Mouse (Mus musculus) forebrain, embryonic 15.5 days (tissue): ENCODE data around the gene Sfrp2. TPM values are rescaled to one million over a fixed set of nuclear protein-coding genes. Genes with fewer than 3 reads are reported as not detected.

Source experiments
- ATAC-seq: fragments of 200-750 bp; cut with Nextera tagmentation; replicated peaks from 2 replicates; pipeline ENCODE4 v1.8.0; 2017; ENCODE audit warnings: mild to moderate bottlenecking, moderate TSS enrichment, moderate library complexity
- H3K27ac ChIP-seq: fragments of 300-500 bp; sonication (generic); replicated peaks from 2 replicates; pipeline ENCODE4 v1.5.1; 2015; ENCODE audit warnings: mild to moderate bottlenecking, inconsistent platforms
- H3K27me3 ChIP-seq: fragments of 300-500 bp; sonication (generic); 2 replicates; pipeline ENCODE4 v1.6.1; 2015; ENCODE audit warnings: inconsistent platforms
- H3K36me3 ChIP-seq: fragments of 300-500 bp; sonication (generic); 2 replicates; pipeline ENCODE4 v1.6.1; 2015; ENCODE audit warnings: mild to moderate bottlenecking, inconsistent platforms
- H3K4me1 ChIP-seq: fragments of 300-500 bp; sonication (generic); 2 replicates; pipeline ENCODE4 v1.6.1; 2015; ENCODE audit warnings: inconsistent platforms
- H3K4me2 ChIP-seq: fragments of 300-500 bp; sonication (generic); replicated peaks from 2 replicates; pipeline ENCODE4 v1.6.1; 2015; ENCODE audit warnings: mild to moderate bottlenecking, inconsistent platforms
- H3K4me3 ChIP-seq: fragments of 300-500 bp; sonication (generic); 2 replicates; pipeline ENCODE4 v1.5.1; 2015; ENCODE audit warnings: mild to moderate bottlenecking, inconsistent platforms
- H3K9ac ChIP-seq: fragments of 300-500 bp; sonication (generic); replicated peaks from 2 replicates; pipeline ENCODE4 v1.6.1; 2015; ENCODE audit warnings: mild to moderate bottlenecking, inconsistent platforms
- H3K9me3 ChIP-seq: fragments of 300-500 bp; sonication (generic); 2 replicates; pipeline ENCODE4 v1.6.1; 2016; ENCODE audit warnings: inconsistent platforms
- WGBS: fragments of 180-500 bp; shearing (Covaris S2); methylation state at CpG from one replicate; pipeline ENCODE4 v1.1.7; 2015; ENCODE audit warnings: mixed read lengths; 5-methylcytosine and 5-hydroxymethylcytosine counted together
- polyA plus RNA-seq: library from polyadenylated mRNA; unstranded; fragments of >200 nt; fragmentation: Nextera tagmentation; extraction: Ambion mirVana; gene quantifications from 2 replicates; pipeline ENCODE4 v1.2.1, GENCODE M21; 2015

Gene Sfrp2
- polyA plus RNA-seq, result 39.4 and 40.1 TPM in 2 replicates

DNA sequence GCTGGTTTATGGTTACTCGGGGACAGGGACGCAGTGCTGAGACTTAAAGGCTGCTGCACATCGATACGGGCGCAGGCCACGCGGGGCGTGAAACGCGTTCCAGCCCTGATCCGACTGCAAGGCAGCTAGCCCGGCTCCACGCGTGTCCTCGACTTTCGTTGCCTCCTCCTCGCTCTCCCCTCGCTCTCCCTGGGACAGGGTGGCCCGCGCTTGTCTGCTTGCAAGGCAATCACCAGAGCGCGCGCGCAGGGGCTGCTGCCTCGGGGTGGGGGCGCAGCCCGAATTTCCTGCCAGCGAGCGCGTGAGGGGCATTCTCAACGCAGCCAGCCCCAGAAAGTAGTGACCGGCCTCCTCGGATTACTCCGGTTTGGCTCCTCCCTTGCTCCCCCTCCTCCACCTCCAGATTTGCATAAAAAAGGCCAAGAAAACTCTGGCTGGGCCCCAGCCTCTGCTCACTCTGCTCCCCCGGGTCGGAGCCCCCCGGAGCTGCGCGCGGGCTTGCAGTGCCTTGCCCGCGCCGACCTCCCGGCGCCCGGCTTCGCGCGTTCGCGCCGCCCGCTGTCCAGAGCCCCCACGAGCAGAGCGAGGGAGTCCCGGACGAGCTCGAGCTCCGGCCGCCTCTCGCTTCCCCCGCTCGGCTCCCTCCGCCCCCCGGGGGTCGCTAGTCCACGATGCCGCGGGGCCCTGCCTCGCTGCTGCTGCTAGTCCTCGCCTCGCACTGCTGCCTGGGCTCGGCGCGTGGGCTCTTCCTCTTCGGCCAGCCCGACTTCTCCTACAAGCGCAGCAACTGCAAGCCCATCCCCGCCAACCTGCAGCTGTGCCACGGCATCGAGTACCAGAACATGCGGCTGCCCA, at the start of gene Sfrp2:
TSS of gene Sfrp2 (plus strand) at position 451 of the 855 bp plus-strand sequence.
- Histone ChIP-seq H3K9ac (peak within 1 kb of the TSS; percentile 59), H3K4me3 (peak within 1 kb of the TSS; percentile 57), H3K4me1 (peaks cover 34% of the 10 kb centered on the region), H3K27ac (0 out of 2 replicates have a peak within 1 kb of the TSS, but pooled peaks have one; percentile 1), H3K36me3 (no peaks in the 10 kb centered on the region), H3K4me2 (peak within 1 kb of the TSS; percentile 86), H3K27me3 (no peaks in the 10 kb centered on the region), H3K9me3 (no peaks in the 10 kb centered on the region)
- WGBS, result under 1% methylated on average over 82 of the region's 82 CpGs
- ATAC-seq, result peak; percentile 70

- ATAC-seq, result no peak
- no peak overlapping the region for H3K27ac ChIP-seq
- H3K36me3 ChIP-seq, result no peaks in the 10 kb centered on the region
- 68% methylated on average over 7 of the region's 7 CpGs for WGBS
- H3K27me3 ChIP-seq, result no peaks in the 10 kb centered on the region
- H3K4me2 ChIP-seq, result no peak overlapping the region
- H3K9ac ChIP-seq, result no peak overlapping the region
- no peaks in the 10 kb centered on the region for H3K4me1 ChIP-seq
- H3K9me3 ChIP-seq, result no peaks in the 10 kb centered on the region
- no peak overlapping the region for H3K4me3 ChIP-seq
These were observed 48.4 kb upstream of the Sfrp2 start for GRCm38 (mm10) chr3:83717643-83718231.

- Histone ChIP-seq H3K4me3 (no peak overlapping the region), H3K9me3 (no peaks in the 10 kb centered on the region), H3K9ac (no peak overlapping the region), H3K4me1 (no peaks in the 10 kb centered on the region), H3K36me3 (no peaks in the 10 kb centered on the region), H3K4me2 (no peak overlapping the region), H3K27me3 (no peaks in the 10 kb centered on the region), H3K27ac (no peak overlapping the region)
- no peak for ATAC-seq
- 68% methylated on average over 4 of the region's 4 CpGs for WGBS
These were observed 47.5 kb upstream of the Sfrp2 start for GRCm38 (mm10) chr3:83718662-83719061.

- ATAC-seq, result no peak
- Histone ChIP-seq H3K9ac (no peak overlapping the region), H3K27me3 (no peaks in the 10 kb centered on the region), H3K4me2 (no peak overlapping the region), H3K36me3 (no peaks in the 10 kb centered on the region), H3K27ac (no peak overlapping the region), H3K9me3 (no peaks in the 10 kb centered on the region), H3K4me3 (no peak overlapping the region), H3K4me1 (no peaks in the 10 kb centered on the region)
- 88% methylated on average over 3 of the region's 3 CpGs for WGBS
These were observed 37.9 kb upstream of the Sfrp2 start for GRCm38 (mm10) chr3:83728223-83728622.

- no peak overlapping the region for H3K4me3 ChIP-seq
- WGBS, result 90% methylated on average over 9 of the region's 9 CpGs
- no peak for ATAC-seq
- no peaks in the 10 kb centered on the region for H3K27me3 ChIP-seq
- no peak overlapping the region for H3K27ac ChIP-seq
- no peaks in the 10 kb centered on the region for H3K9me3 ChIP-seq
- H3K36me3 ChIP-seq, result no peaks in the 10 kb centered on the region
- H3K9ac ChIP-seq, result no peak overlapping the region
- H3K4me1 ChIP-seq, result no peaks in the 10 kb centered on the region
- H3K4me2 ChIP-seq, result no peak overlapping the region
These were observed 37.3 kb upstream of the Sfrp2 start for GRCm38 (mm10) chr3:83728675-83729390.

GRCm38 (mm10) chr3:83733985-83734384, 32.1 kb upstream of the Sfrp2 start:
- Histone ChIP-seq H3K27me3 (no peaks in the 10 kb centered on the region), H3K36me3 (no peaks in the 10 kb centered on the region), H3K4me2 (no peak overlapping the region), H3K4me1 (no peaks in the 10 kb centered on the region), H3K4me3 (no peak overlapping the region), H3K9ac (no peak overlapping the region), H3K9me3 (no peaks in the 10 kb centered on the region), H3K27ac (no peak overlapping the region)
- WGBS, result 85% methylated on average over 8 of the region's 8 CpGs
- ATAC-seq, result no peak

GRCm38 (mm10) chr3:83736980-83737379, 29.1 kb upstream of the Sfrp2 start:
- no peak for ATAC-seq
- H3K9me3 ChIP-seq, result no peaks in the 10 kb centered on the region
- no peaks in the 10 kb centered on the region for H3K27me3 ChIP-seq
- H3K4me1 ChIP-seq, result no peaks in the 10 kb centered on the region
- no peak overlapping the region for H3K4me3 ChIP-seq
- 94% methylated on average over 4 of the region's 4 CpGs for WGBS
- no peak overlapping the region for H3K9ac ChIP-seq
- no peaks in the 10 kb centered on the region for H3K36me3 ChIP-seq
- no peak overlapping the region for H3K27ac ChIP-seq
- H3K4me2 ChIP-seq, result no peak overlapping the region

GRCm38 (mm10) chr3:83740246-83740645, 25.9 kb upstream of the Sfrp2 start:
- Histone ChIP-seq H3K4me3 (no peak overlapping the region), H3K9ac (no peak overlapping the region), H3K4me2 (no peak overlapping the region), H3K27me3 (no peaks in the 10 kb centered on the region), H3K36me3 (no peaks in the 10 kb centered on the region), H3K4me1 (no peaks in the 10 kb centered on the region), H3K9me3 (no peaks in the 10 kb centered on the region), H3K27ac (no peak overlapping the region)
- WGBS, result 72% methylated on average over 2 of the region's 2 CpGs
- ATAC-seq, result no peak

- 87% methylated on average over 4 of the region's 4 CpGs for WGBS
- no peaks in the 10 kb centered on the region for H3K36me3 ChIP-seq
- H3K9me3 ChIP-seq, result no peaks in the 10 kb centered on the region
- H3K4me1 ChIP-seq, result no peaks in the 10 kb centered on the region
- no peak overlapping the region for H3K4me3 ChIP-seq
- H3K27me3 ChIP-seq, result no peaks in the 10 kb centered on the region
- no peak overlapping the region for H3K27ac ChIP-seq
- no peak overlapping the region for H3K9ac ChIP-seq
- no peak overlapping the region for H3K4me2 ChIP-seq
- ATAC-seq, result no peak
These were observed 18.8 kb upstream of the Sfrp2 start for GRCm38 (mm10) chr3:83747276-83747675.

- no peaks in the 10 kb centered on the region for H3K9me3 ChIP-seq
- no peaks in the 10 kb centered on the region for H3K27me3 ChIP-seq
- no peak overlapping the region for H3K4me3 ChIP-seq
- no peak overlapping the region for H3K4me2 ChIP-seq
- no peaks in the 10 kb centered on the region for H3K4me1 ChIP-seq
- H3K9ac ChIP-seq, result no peak overlapping the region
- ATAC-seq, result no peak
- no peaks in the 10 kb centered on the region for H3K36me3 ChIP-seq
- WGBS, result 87% methylated on average over 5 of the region's 5 CpGs
- H3K27ac ChIP-seq, result no peak overlapping the region
These were observed 18.2 kb upstream of the Sfrp2 start for GRCm38 (mm10) chr3:83747895-83748294.

GRCm38 (mm10) chr3:83751625-83752024, 14.5 kb upstream of the Sfrp2 start:
- no peaks in the 10 kb centered on the region for H3K4me1 ChIP-seq
- H3K4me3 ChIP-seq, result no peak overlapping the region
- no peak overlapping the region for H3K27ac ChIP-seq
- H3K36me3 ChIP-seq, result no peaks in the 10 kb centered on the region
- no peaks in the 10 kb centered on the region for H3K9me3 ChIP-seq
- H3K27me3 ChIP-seq, result no peaks in the 10 kb centered on the region
- ATAC-seq, result no peak
- WGBS, result 48% methylated on average over 2 of the region's 2 CpGs
- H3K9ac ChIP-seq, result no peak overlapping the region
- no peak overlapping the region for H3K4me2 ChIP-seq

- H3K36me3 ChIP-seq, result no peaks in the 10 kb centered on the region
- H3K9me3 ChIP-seq, result no peaks in the 10 kb centered on the region
- H3K27me3 ChIP-seq, result no peaks in the 10 kb centered on the region
- no peak overlapping the region for H3K9ac ChIP-seq
- no peak for ATAC-seq
- no peak overlapping the region for H3K4me3 ChIP-seq
- H3K4me1 ChIP-seq, result no peaks in the 10 kb centered on the region
- WGBS, result 96% methylated on average over 5 of the region's 5 CpGs
- H3K27ac ChIP-seq, result no peak overlapping the region
- H3K4me2 ChIP-seq, result no peak overlapping the region
These were observed 13.9 kb upstream of the Sfrp2 start for GRCm38 (mm10) chr3:83752196-83752595.
